Mouse (Mus musculus) left cerebral cortex, postnatal 25 days (tissue): Measurements from ENCODE around the gene Rhbdf1. TPM values are rescaled to one million over a fixed set of nuclear protein-coding genes. Genes with fewer than 3 reads are reported as not detected.

ENCODE experiments used
- DNase-seq, 2 experiments: peaks; one replicate each; pipeline ENCODE4 v3.0.0; 2022; ENCODE audit warnings: low spot score in 2 of 2, mixed read lengths in 1 of 2
- intact Hi-C: fragments of 180-260 bp; cut with DNase I; formaldehyde crosslinking; loops from one replicate; pipeline ENCODE4 v1.15.1; 2025
- total RNA-seq, 2 experiments: library from RNA; stranded (reverse); gene quantifications; 2 replicates each; pipeline ENCODE4 v1.2.3; 2021

Rhbdf1 gene
- total RNA-seq, 2 experiments from 2014 or later: 13.5 to 15.7 TPM

- intact Hi-C loops: loop anchor here (5.0 kb wide), 1 partner anchor 483 kb away; no protein-coding TSS in a partner anchor
- DNase-seq: no peak
Measured at GRCm38 (mm10) chr11:32160341-32160740, 61.8 kb downstream of the Rhbdf1 start.

Other genes with a start within 250 kb of the Rhbdf1 start
- gene Nsg2, start 221.8 kb downstream of the Rhbdf1 start, total RNA-seq: 100 to 1,000 TPM; 662 to 666 TPM
- gene Il9r, start 22.0 kb downstream of the Rhbdf1 start, total RNA-seq: not detected
- gene Snrnp25, start 16.9 kb downstream of the Rhbdf1 start, total RNA-seq: 10 to 100 TPM; 23.7 to 23.9 TPM
- 10 to 100 TPM; 20.0 to 20.8 TPM for gene Mpg, start 4.2 kb upstream of the Rhbdf1 start, total RNA-seq
- 10 to 100 TPM; 42.5 to 50.0 TPM for gene Nprl3, start 45.4 kb upstream of the Rhbdf1 start, total RNA-seq
- not detected for gene Hba-x, start 54.1 kb upstream of the Rhbdf1 start, total RNA-seq
- 100 to 1,000 TPM; 501 to 528 TPM for gene Hba-a1, start 61.2 kb upstream of the Rhbdf1 start, total RNA-seq
- under 1 TPM in 1 of 2 experiments, not detected in 1; 0.73 TPM for gene Hbq1b, start 64.7 kb upstream of the Rhbdf1 start, total RNA-seq
- 100 to 1,000 TPM; 427 to 477 TPM for gene Hba-a2, start 74.2 kb upstream of the Rhbdf1 start, total RNA-seq
- gene Hbq1a, start 77.8 kb upstream of the Rhbdf1 start, total RNA-seq: 1 to 10 TPM in 1 of 2 experiments, not detected in 1; 1.4 TPM
- gene Sh3pxd2b, start 125.5 kb upstream of the Rhbdf1 start, total RNA-seq: 10 to 100 TPM; 12.4 to 15.3 TPM
- 10 to 100 TPM; 52.9 to 65.0 TPM for gene Ubtd2, start 233.1 kb upstream of the Rhbdf1 start, total RNA-seq